Mouse (Mus musculus) thymus, adult 2 months (tissue): ENCODE results near the gene Kcnh4. TPM values are rescaled to one million over a fixed set of nuclear protein-coding genes. Genes with fewer than 3 reads are reported as not detected.

Experiments used
- DNase-seq: peaks from one replicate; pipeline ENCODE4 v3.0.0; 2021
- H3K27ac ChIP-seq: fragments of 200-500 bp; 2 replicates; pipeline ENCODE4 v1.5.1; 2012; ENCODE audit warnings: low read length, control low read depth; ENCODE audit not compliant: control insufficient read depth, insufficient read depth
- H3K27me3 ChIP-seq: fragments of 200-500 bp; 2 replicates; pipeline ENCODE4 v1.6.1; 2012; ENCODE audit warnings: mild to moderate bottlenecking, low read length, moderate library complexity, mixed read lengths; ENCODE audit not compliant: control insufficient read depth, insufficient read depth
- H3K36me3 ChIP-seq: fragments of 200-500 bp; 2 replicates; pipeline ENCODE4 v1.6.1; 2012; ENCODE audit warnings: mild to moderate bottlenecking, low read length, moderate library complexity; ENCODE audit not compliant: control insufficient read depth, insufficient read depth
- H3K4me1 ChIP-seq: fragments of 200-500 bp; replicated peaks from 2 replicates; pipeline ENCODE4 v1.6.1; 2012; ENCODE audit warnings: low read length; ENCODE audit not compliant: control insufficient read depth, insufficient read depth
- H3K4me3 ChIP-seq: fragments of 200-500 bp; 2 replicates; pipeline ENCODE4 v1.5.1; 2012; ENCODE audit warnings: mild to moderate bottlenecking, low read length, control low read depth, moderate library complexity; ENCODE audit not compliant: control insufficient read depth, insufficient read depth
- CTCF ChIP-seq: fragments of 200-500 bp; IDR thresholded peaks from 2 replicates; pipeline ENCODE4 v1.5.1; 2012; ENCODE audit warnings: mild to moderate bottlenecking, control low read depth, low read length, moderate library complexity, borderline replicate concordance; ENCODE audit not compliant: control insufficient read depth, poor library complexity, insufficient read depth; ENCODE audit errors: extremely low read depth
- POLR2A ChIP-seq: fragments of 200-500 bp; IDR thresholded peaks from 2 replicates; pipeline ENCODE4 v1.6.1; 2012; ENCODE audit warnings: mild to moderate bottlenecking, low read length, control low read depth, moderate library complexity; ENCODE audit not compliant: control insufficient read depth, poor library complexity, insufficient read depth; ENCODE audit errors: extremely low read depth
- WGBS: fragments of 180-500 bp; shearing (Covaris S2); methylation state at CpG from one replicate; pipeline ENCODE4 v1.1.7; 2018; 5-methylcytosine and 5-hydroxymethylcytosine counted together
- polyA plus RNA-seq: library from polyadenylated mRNA; depleted of rRNA; stranded (reverse); fragments of >200 nt; gene quantifications from 2 replicates; pipeline ENCODE4 v1.2.3, GENCODE M21; 2012

Kcnh4 gene
- polyA plus RNA-seq, 1 experiment = 1.1 TPM

- TF ChIP-seq CTCF (no peak), POLR2A (0 out of 2 replicates have a peak, but pooled peaks have one; percentile 27)
- H3K36me3 ChIP-seq = peaks cover 5% of the 10 kb centered on the region; the same call in 1 of the 2 replicates
- peak overlapping the region; percentile 52 for H3K4me3 ChIP-seq
- DNase-seq = no peak
- peaks cover 18% of the 10 kb centered on the region for H3K4me1 ChIP-seq
- no peaks in the 10 kb centered on the region for H3K27me3 ChIP-seq
- peak overlapping the region; percentile 85 for H3K27ac ChIP-seq
- 7% methylated on average over 14 of the region's 14 CpGs for WGBS
Observed at GRCm38 (mm10) chr11:100735954-100736745, 23.6 kb downstream of the Kcnh4 start.

- TF ChIP-seq POLR2A (no peak), CTCF (no peak)
- peak overlapping the region; percentile 85 for H3K27ac ChIP-seq
- H3K27me3 ChIP-seq = no peaks in the 10 kb centered on the region
- H3K4me3 ChIP-seq = peak overlapping the region; percentile 52
- DNase-seq = no peak
- H3K4me1 ChIP-seq = peaks cover 24% of the 10 kb centered on the region
- H3K36me3 ChIP-seq = peaks cover 5% of the 10 kb centered on the region; the same call in 1 of the 2 replicates
- WGBS = 54% methylated on average over 9 of the region's 9 CpGs
Observed at GRCm38 (mm10) chr11:100735134-100735865, 24.4 kb downstream of the Kcnh4 start.

GRCm38 (mm10) chr11:100730477-100731205, 29.1 kb downstream of the Kcnh4 start:
- 80% methylated on average over 6 of the region's 6 CpGs for WGBS
- Histone ChIP-seq H3K4me1 (peaks cover 17% of the 10 kb centered on the region), H3K27ac (no peak overlapping the region), H3K36me3 (peaks cover 20% of the 10 kb centered on the region), H3K4me3 (no peak overlapping the region), H3K27me3 (no peaks in the 10 kb centered on the region)
- DNase-seq = no peak
- TF ChIP-seq CTCF (no peak), POLR2A (no peak)

GRCm38 (mm10) chr11:100729976-100730375, 29.8 kb downstream of the Kcnh4 start:
- no peak for DNase-seq
- Histone ChIP-seq H3K36me3 (peaks cover 20% of the 10 kb centered on the region), H3K4me1 (peaks cover 19% of the 10 kb centered on the region), H3K27me3 (no peaks in the 10 kb centered on the region), H3K4me3 (no peak overlapping the region), H3K27ac (no peak overlapping the region)
- 19% methylated on average over 4 of the region's 4 CpGs for whole genome bisulfite sequencing
- no peak for TF ChIP-seq POLR2A
- no peak for TF ChIP-seq CTCF

- no peak overlapping the region for H3K4me3 ChIP-seq
- no peaks in the 10 kb centered on the region for H3K27me3 ChIP-seq
- peaks cover 24% of the 10 kb centered on the region for H3K4me1 ChIP-seq
- peaks cover 20% of the 10 kb centered on the region for H3K36me3 ChIP-seq
- DNase-seq = no peak
- TF ChIP-seq POLR2A (no peak), CTCF (no peak)
- no peak overlapping the region for H3K27ac ChIP-seq
- WGBS = 86% methylated on average over 6 of the region's 6 CpGs
Observed at GRCm38 (mm10) chr11:100728601-100729000, 31.1 kb downstream of the Kcnh4 start.

- no peak for TF ChIP-seq CTCF
- TF ChIP-seq POLR2A = no peak
- H3K27ac ChIP-seq = no peak overlapping the region
Observed at GRCm38 (mm10) chr11:100727201-100727600, 32.5 kb downstream of the Kcnh4 start.

GRCm38 (mm10) chr11:100724919-100725512, 34.7 kb downstream of the Kcnh4 start:
- H3K27ac ChIP-seq = peak overlapping the region; percentile 10; the same call in 1 of the 2 replicates
- peaks cover 15% of the 10 kb centered on the region for H3K36me3 ChIP-seq
- H3K4me3 ChIP-seq = no peak overlapping the region
- peaks cover 41% of the 10 kb centered on the region for H3K4me1 ChIP-seq
- no peak for DNase-seq
- H3K27me3 ChIP-seq = no peaks in the 10 kb centered on the region
- TF ChIP-seq CTCF (no peak), POLR2A (no peak)
- 42% methylated on average over 5 of the region's 5 CpGs for WGBS

More at GRCm38 (mm10) chr11:100727201-100727600, 32.5 kb downstream of the Kcnh4 start:
- H3K36me3 ChIP-seq = peaks cover 15% of the 10 kb centered on the region
- peaks cover 28% of the 10 kb centered on the region for H3K4me1 ChIP-seq
- over 99% methylated on average over 3 of the region's 3 CpGs for WGBS
- no peak overlapping the region for H3K4me3 ChIP-seq
- no peaks in the 10 kb centered on the region for H3K27me3 ChIP-seq
- DNase-seq = no peak
